Mouse (Mus musculus) erythroblast, embryonic 14.5 days (primary cell): ENCODE measurements around the gene F830045P16Rik.

Source experiments
- GATA1 ChIP-seq: IDR thresholded peaks from 2 replicates; pipeline ENCODE4 v1.6.1; 2012; ENCODE audit warnings: low read length, inconsistent platforms, mixed read lengths
- TAL1 ChIP-seq: IDR thresholded peaks from 3 replicates; pipeline ENCODE4 v1.6.1; 2012; ENCODE audit warnings: low read length, inconsistent platforms, mixed read lengths

GRCm38 (mm10) chr2:129540036-129540435, 3.6 kb upstream of the F830045P16Rik start:
- no peak for TF ChIP-seq TAL1
- no peak for TF ChIP-seq GATA1
